Mouse (Mus musculus) intestine, embryonic 14.5 days (tissue): Measurements from ENCODE around the gene Zfp28. TPM values are rescaled to one million over a fixed set of nuclear protein-coding genes. Genes with fewer than 3 reads are reported as not detected.
A peak's percentile ranks its signal among the peaks of the same experiment; 100 is the strongest.
"Not testable (repeated sequence)": the region's sequence is repeated elsewhere in the genome, so short reads cannot be mapped to it uniquely, and the experiment has no call there.

ENCODE experiments used
- ATAC-seq: fragments of 200-750 bp; cut with Nextera tagmentation; replicated peaks from 2 replicates; pipeline ENCODE4 v1.8.0; 2017; ENCODE audit warnings: low read depth, moderate number of reproducible peaks, moderate TSS enrichment, moderate library complexity; ENCODE audit not compliant: low FRiP score, low TSS enrichment
- DNase-seq: peaks from one replicate; pipeline ENCODE4 v3.0.0-alpha.2; 2018; ENCODE audit warnings: low spot score
- H3K27ac ChIP-seq: fragments of 300-500 bp; sonication (generic); 2 replicates; pipeline ENCODE4 v1.5.1; 2014; ENCODE audit warnings: low read depth, mild to moderate bottlenecking, control low read depth
- H3K27me3 ChIP-seq: fragments of 300-500 bp; sonication (generic); replicated peaks from 2 replicates; pipeline ENCODE4 v1.6.1; 2014; ENCODE audit warnings: low read length, control low read depth; ENCODE audit not compliant: control insufficient read depth, insufficient read depth
- H3K36me3 ChIP-seq: fragments of 300-500 bp; sonication (generic); 2 replicates; pipeline ENCODE4 v1.6.1; 2014; ENCODE audit warnings: low read length, control low read depth; ENCODE audit not compliant: control insufficient read depth, insufficient read depth
- H3K4me1 ChIP-seq: fragments of 300-500 bp; sonication (generic); replicated peaks from 2 replicates; pipeline ENCODE4 v1.6.1; 2014; ENCODE audit warnings: low read length, control low read depth, mixed read lengths; ENCODE audit not compliant: control insufficient read depth, insufficient read depth
- H3K4me2 ChIP-seq: fragments of 300-500 bp; sonication (generic); 2 replicates; pipeline ENCODE4 v1.6.1; 2014; ENCODE audit warnings: low read length
- H3K4me3 ChIP-seq: fragments of 300-500 bp; sonication (generic); 2 replicates; pipeline ENCODE4 v1.5.1; 2014; ENCODE audit warnings: low read depth, low read length, control low read depth, mixed read lengths
- H3K9ac ChIP-seq: fragments of 300-500 bp; sonication (generic); 2 replicates; pipeline ENCODE4 v1.6.1; 2014; ENCODE audit warnings: mild to moderate bottlenecking, low read length
- H3K9me3 ChIP-seq: fragments of 300-500 bp; sonication (generic); 2 replicates; pipeline ENCODE4 v1.6.1; 2016; ENCODE audit warnings: low read length, control low read depth; ENCODE audit not compliant: control insufficient read depth
- WGBS: fragments of 180-500 bp; shearing (Covaris S2); extraction: QIAGEN DNeasy Blood & Tissue Kit; methylation state at CpG from one replicate; pipeline ENCODE4 v1.1.7; 2014; 5-methylcytosine and 5-hydroxymethylcytosine counted together
- polyA plus RNA-seq: library from polyadenylated mRNA; unstranded; fragments of >200 nt; fragmentation: Nextera tagmentation; extraction: Ambion mirVana; gene quantifications from 2 replicates; pipeline ENCODE4 v1.2.1, GENCODE M21; 2014

Zfp28 gene
- polyA plus RNA-seq, 1 experiment from 2014 or later: 8.3 TPM

DNA sequence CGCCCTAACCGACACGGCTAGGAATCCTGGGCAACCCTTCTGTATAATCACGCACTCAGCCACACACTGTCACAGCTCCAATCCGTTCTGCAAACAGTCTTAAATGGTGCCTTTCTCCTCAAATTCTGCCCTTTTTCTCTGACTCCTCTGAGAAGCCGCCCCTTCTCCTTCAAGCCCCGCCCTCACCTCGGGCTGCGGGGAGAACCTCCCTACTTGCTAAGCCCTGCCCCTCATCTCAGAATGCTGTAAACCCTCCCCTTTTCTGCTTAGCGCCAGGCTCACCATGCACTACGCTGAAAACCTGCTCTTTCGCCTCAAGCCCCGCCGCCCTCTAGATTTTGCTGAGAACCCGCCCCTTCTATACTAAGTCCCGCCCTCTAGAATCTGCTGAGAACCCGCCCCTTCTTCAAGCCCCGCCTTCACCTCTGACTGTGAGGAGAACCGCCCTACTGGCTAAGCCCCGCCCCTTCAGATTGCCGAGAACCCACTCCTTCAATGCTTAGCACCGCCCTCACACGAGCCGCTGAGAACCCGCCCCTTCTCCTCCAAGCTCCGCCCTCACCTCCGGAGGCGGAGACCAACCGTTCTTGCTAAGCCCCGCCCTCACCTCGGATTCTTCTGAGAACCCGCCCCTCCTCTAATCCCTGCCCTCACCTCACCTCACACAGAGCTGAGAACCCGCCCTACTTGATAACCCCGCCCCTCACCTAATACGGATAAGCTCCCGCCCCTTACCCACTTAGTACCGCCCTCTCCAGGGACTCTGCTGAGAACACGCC, 20.6 kb upstream of the Zfp28 start:
- H3K4me1 ChIP-seq: peaks cover 4% of the 10 kb centered on the region; the same call in 1 of the 2 replicates
- H3K27me3 ChIP-seq: no peaks in the 10 kb centered on the region
- no peaks in the 10 kb centered on the region for H3K36me3 ChIP-seq
- H3K4me2 ChIP-seq: peak overlapping the region; percentile 76
- peak; percentile 99 for DNase-seq
- peak; percentile 93 for ATAC-seq
- H3K4me3 ChIP-seq: peak overlapping the region; percentile 49
- peak overlapping the region; percentile 81 for H3K27ac ChIP-seq
- H3K9ac ChIP-seq: peak overlapping the region; percentile 47
- 1% methylated on average over 38 of the region's 38 CpGs for WGBS
- H3K9me3 ChIP-seq: no peaks in the 10 kb centered on the region

DNA sequence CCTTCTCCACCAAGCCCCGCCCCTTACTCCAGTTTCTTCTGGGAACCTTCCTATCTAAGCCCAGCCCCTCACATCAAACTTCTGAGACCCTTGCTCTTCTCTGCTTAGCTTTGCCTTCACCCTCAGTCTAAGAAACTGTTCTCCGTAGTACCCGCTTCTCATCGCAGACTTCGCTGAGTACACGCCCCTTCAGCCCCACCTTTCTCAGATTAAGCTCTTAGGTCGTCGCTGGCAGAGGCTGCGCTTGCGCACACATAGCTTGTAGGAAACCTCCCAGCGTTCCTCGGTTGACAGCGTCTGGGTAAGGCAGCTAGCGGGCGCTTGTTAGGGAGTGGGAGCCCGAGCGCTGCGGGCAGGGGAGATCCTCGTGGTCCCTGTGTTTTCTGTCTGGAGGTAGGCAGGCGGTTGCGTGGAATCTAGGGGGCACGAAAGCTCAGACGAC, 20.0 kb upstream of the Zfp28 start, which contains the start of gene Zfp78:
TSS of gene Zfp78 (plus strand) at position 234 of the 442 bp plus-strand sequence.
- peak; percentile 98 for DNase-seq
- under 1% methylated on average over 23 of the region's 23 CpGs for WGBS
- peak; percentile 79 for ATAC-seq

DNA sequence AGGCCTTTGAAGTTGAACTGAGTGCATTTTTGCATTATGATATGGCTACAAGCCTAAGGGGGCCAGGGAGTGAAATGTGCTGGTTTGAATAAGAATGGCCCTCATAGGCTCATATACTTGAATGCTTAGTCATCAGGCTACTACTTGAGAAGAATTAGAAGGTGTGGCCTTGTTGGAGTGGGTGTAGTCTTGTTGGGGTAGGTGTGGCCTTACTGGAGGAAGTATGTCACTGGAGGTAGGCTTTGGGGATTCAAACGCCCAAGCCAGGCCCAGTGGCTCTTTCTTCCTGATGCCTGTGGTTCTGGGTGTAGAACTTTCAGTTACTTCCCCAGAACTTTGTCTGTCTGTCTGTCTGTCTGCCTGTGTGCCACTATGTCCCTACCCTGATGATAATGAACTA, 18.3 kb upstream of the Zfp28 start:
- Histone ChIP-seq H3K36me3 (no peaks in the 10 kb centered on the region), H3K9me3 (no peaks in the 10 kb centered on the region), H3K4me3 (no peak overlapping the region), H3K27me3 (no peaks in the 10 kb centered on the region), H3K9ac (no peak overlapping the region), H3K4me2 (no peak overlapping the region), H3K4me1 (peaks cover 4% of the 10 kb centered on the region; the same call in 1 of the 2 replicates), H3K27ac (no peak overlapping the region)
- no peak for ATAC-seq
- 68% methylated on average over 1 of the region's 1 CpGs for WGBS
- DNase-seq: no peak

More for the DNA sequence above, 20.0 kb upstream of the Zfp28 start, which contains the start of gene Zfp78:
- Histone ChIP-seq H3K27ac (peak within 1 kb of the TSS; percentile 81), H3K27me3 (no peaks in the 10 kb centered on the region), H3K4me3 (peak within 1 kb of the TSS; percentile 49), H3K36me3 (no peaks in the 10 kb centered on the region), H3K4me1 (peaks cover 4% of the 10 kb centered on the region; the same call in 1 of the 2 replicates), H3K9ac (peak within 1 kb of the TSS; percentile 47), H3K9me3 (no peaks in the 10 kb centered on the region), H3K4me2 (peak within 1 kb of the TSS; percentile 76)

DNA sequence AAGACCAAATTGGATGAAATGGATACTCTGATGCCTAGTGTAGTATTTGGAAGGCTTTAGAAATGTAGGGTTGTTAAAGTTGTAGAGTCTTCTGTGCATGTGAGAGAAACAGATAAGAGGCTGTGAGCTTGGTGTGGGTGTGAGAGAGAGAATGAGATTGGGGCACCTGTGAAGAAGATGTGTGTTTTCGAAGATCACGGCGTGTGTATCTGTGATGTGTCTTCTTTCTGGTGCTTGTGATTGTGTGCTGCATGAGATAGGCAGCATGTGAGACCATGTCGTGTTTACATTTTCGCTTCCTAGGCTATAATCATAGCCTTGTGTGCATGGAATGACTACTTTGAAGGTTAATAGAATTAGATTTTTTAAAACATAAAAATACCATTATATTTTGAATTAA, 15.9 kb upstream of the Zfp28 start:
- WGBS: 95% methylated on average over 5 of the region's 5 CpGs
- Histone ChIP-seq H3K27ac (no peak overlapping the region), H3K9me3 (no peaks in the 10 kb centered on the region), H3K4me1 (peaks cover 4% of the 10 kb centered on the region; the same call in 1 of the 2 replicates), H3K9ac (no peak overlapping the region), H3K4me2 (no peak overlapping the region), H3K36me3 (no peaks in the 10 kb centered on the region), H3K27me3 (no peaks in the 10 kb centered on the region), H3K4me3 (no peak overlapping the region)
- no peak for DNase-seq
- no peak for ATAC-seq

DNA sequence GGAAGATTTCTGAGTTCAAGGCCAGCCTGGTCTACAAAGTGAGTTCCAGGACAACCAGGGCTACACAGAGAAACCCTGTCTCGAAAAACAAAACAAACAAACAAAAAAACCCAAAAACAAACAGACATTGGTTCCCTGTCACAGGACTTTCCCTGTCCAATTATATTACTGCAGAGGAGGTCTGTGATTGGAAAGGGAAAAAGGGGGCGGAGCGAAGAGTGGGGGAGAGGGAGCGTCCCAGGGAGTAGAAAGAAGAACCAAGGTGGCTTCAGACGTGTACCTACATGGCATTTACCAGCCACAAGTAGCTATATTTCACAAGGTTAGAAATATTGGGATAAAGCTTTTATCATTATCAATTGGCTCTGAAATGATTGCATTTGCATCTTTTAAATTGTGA, 14.9 kb upstream of the Zfp28 start:
- not testable (repeated sequence) for H3K27me3 ChIP-seq, DNase-seq, H3K9me3 ChIP-seq, H3K27ac ChIP-seq, H3K36me3 ChIP-seq, H3K9ac ChIP-seq, H3K4me3 ChIP-seq, ATAC-seq, H3K4me1 ChIP-seq, H3K4me2 ChIP-seq
- 81% methylated on average over 5 of the region's 5 CpGs for whole genome bisulfite sequencing

DNA sequence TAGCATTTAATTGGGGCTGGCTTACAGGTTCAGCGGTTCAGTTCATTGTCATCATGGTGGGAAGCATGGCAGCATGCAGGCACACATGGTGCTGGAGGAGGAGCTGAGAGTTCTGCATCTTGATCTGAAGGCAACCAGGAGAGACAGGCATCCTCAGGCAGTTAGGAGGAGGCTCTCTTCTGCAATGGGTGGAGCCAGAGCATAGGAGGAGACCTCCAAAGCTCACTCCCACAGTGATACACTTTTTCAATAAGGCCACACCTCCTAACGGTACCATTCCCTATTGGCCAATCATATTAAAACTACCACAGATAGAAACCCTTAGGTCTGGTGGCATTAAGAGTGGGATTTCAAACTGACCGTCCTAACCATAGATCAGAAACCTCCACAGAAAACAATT, 13.6 kb upstream of the Zfp28 start:
- no peak for ATAC-seq
- H3K9ac ChIP-seq: no peak overlapping the region
- WGBS: 87% methylated on average over 3 of the region's 3 CpGs

DNA sequence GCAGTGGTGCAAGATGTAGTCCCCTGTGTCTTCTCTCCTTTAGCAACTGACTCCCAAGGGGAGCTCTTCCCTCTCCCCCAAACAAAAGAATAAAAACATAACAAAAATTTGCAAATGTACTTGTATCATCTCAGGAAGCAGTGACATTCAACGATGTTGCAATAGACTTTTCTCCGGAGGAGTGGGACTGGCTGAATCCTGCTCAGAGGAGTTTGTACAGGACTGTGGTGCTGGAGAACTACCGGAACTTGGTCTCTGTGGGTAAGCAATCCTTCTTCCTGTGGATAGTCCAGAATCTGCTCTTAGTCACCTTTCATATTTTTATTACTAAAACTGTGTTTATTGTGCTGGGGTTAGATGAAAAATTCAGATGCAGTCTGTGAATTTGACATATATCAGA, 10.1 kb upstream of the Zfp28 start:
- H3K4me1 ChIP-seq: no peaks in the 10 kb centered on the region
- H3K36me3 ChIP-seq: no peaks in the 10 kb centered on the region
- 88% methylated on average over 3 of the region's 3 CpGs for WGBS
- H3K27me3 ChIP-seq: no peaks in the 10 kb centered on the region
- DNase-seq (no peak), ATAC-seq (no peak)
- H3K27ac ChIP-seq: no peak overlapping the region
- no peaks in the 10 kb centered on the region for H3K9me3 ChIP-seq
- no peak overlapping the region for H3K4me3 ChIP-seq
- H3K9ac ChIP-seq: no peak overlapping the region
- no peak overlapping the region for H3K4me2 ChIP-seq

More for the DNA sequence above, 13.6 kb upstream of the Zfp28 start:
- Histone ChIP-seq H3K27ac (no peak overlapping the region), H3K36me3 (no peaks in the 10 kb centered on the region), H3K27me3 (no peaks in the 10 kb centered on the region), H3K4me1 (no peaks in the 10 kb centered on the region), H3K9me3 (no peaks in the 10 kb centered on the region), H3K4me3 (no peak overlapping the region), H3K4me2 (no peak overlapping the region)
- DNase-seq: no peak

DNA sequence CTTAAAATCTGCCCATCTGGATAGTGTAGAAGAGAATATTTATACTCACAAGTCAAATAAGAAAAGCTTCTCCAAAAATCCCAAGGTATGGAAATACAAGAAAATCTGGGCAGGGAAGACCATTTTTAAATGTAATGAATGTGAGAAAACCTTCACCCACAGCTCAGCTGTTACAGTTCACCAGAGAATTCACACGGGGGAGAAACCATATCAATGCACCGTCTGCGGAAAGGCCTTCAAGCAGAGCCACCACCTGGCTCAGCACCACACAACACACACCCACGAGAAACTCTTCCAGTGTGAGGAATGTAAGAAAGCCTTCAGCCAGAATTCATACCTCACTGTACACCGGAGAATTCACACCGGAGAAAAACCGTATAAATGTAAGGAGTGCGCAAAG, 4.7 kb upstream of the Zfp28 start:
- peaks cover under 1% of the 10 kb centered on the region for H3K4me1 ChIP-seq
- DNase-seq (no peak), ATAC-seq (no peak)
- H3K36me3 ChIP-seq: peaks cover 7% of the 10 kb centered on the region; the same call in 1 of the 2 replicates
- no peak overlapping the region for H3K4me3 ChIP-seq
- no peak overlapping the region for H3K9ac ChIP-seq
- no peaks in the 10 kb centered on the region for H3K27me3 ChIP-seq
- H3K4me2 ChIP-seq: no peak overlapping the region
- no peaks in the 10 kb centered on the region for H3K9me3 ChIP-seq
- no peak overlapping the region for H3K27ac ChIP-seq
- 83% methylated on average over 8 of the region's 8 CpGs for WGBS

DNA sequence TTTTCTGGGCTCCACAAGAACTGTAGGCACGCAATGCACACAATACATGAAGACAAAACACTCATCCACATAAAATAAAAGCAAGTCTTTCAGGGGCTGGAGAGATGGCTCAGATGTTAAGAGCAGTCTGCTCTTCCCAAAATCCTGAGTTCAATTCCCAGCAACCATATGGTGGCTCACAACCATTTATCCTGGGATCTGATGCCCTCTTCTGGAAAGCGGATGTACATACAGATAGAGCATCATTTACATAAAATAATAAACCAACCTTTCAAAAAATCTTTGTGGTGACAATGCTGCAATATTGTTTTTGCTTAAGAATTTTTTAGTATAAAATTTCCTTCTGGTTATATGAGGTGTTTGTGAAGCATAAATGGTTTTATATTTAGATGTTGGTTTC, 1.7 kb upstream of the Zfp28 start:
- 74% methylated on average over 2 of the region's 2 CpGs for WGBS

More for the DNA sequence above, 1.7 kb upstream of the Zfp28 start:
- ATAC-seq (no peak), DNase-seq (no peak)
- H3K36me3 ChIP-seq: peaks cover 7% of the 10 kb centered on the region; the same call in 1 of the 2 replicates
- H3K9ac ChIP-seq: no peak overlapping the region
- H3K9me3 ChIP-seq: no peaks in the 10 kb centered on the region
- no peak overlapping the region for H3K27ac ChIP-seq
- H3K4me2 ChIP-seq: no peak overlapping the region
- peaks cover 8% of the 10 kb centered on the region for H3K4me1 ChIP-seq
- no peaks in the 10 kb centered on the region for H3K27me3 ChIP-seq
- H3K4me3 ChIP-seq: no peak overlapping the region
